Mouse (Mus musculus) neural tube, embryonic 10.5 days (tissue): ENCODE results near the gene Acad11.

Experiments used
- DNase-seq: peaks from one replicate; pipeline ENCODE4 v3.0.0-alpha.2; 2017; ENCODE audit warnings: low spot score; ENCODE audit errors: extremely low spot score

Acad11 gene

GRCm38 (mm10) chr9:104144314-104144996 is 81.3 kb downstream of the Acad11 start:
- DNase-seq = no peak

GRCm38 (mm10) chr9:104146683-104147082 is 83.5 kb downstream of the Acad11 start:
- no peak for DNase-seq

- DNase-seq = no peak
These were observed 85.8 kb downstream of the Acad11 start for GRCm38 (mm10) chr9:104148969-104149368.

- DNase-seq = no peak
These were observed 88.9 kb downstream of the Acad11 start for GRCm38 (mm10) chr9:104152121-104152520.

GRCm38 (mm10) chr9:104155100-104155715 is 92.0 kb downstream of the Acad11 start:
- DNase-seq = no peak

GRCm38 (mm10) chr9:104156506-104156905 is 93.3 kb downstream of the Acad11 start:
- DNase-seq = no peak

- DNase-seq = no peak
These were observed 94.1 kb downstream of the Acad11 start for GRCm38 (mm10) chr9:104157291-104157690.

GRCm38 (mm10) chr9:104161117-104161516 is 97.9 kb downstream of the Acad11 start:
- no peak for DNase-seq

- DNase-seq = no peak
These were observed 101.0 kb downstream of the Acad11 start for GRCm38 (mm10) chr9:104164194-104164593.

- no peak for DNase-seq
These were observed 102.7 kb downstream of the Acad11 start for GRCm38 (mm10) chr9:104165926-104166325.

GRCm38 (mm10) chr9:104169986-104170385 is 106.8 kb downstream of the Acad11 start:
- no peak for DNase-seq

- no peak for DNase-seq
These were observed 108.5 kb downstream of the Acad11 start for GRCm38 (mm10) chr9:104171651-104172050.

- no peak for DNase-seq
These were observed 109.2 kb downstream of the Acad11 start for GRCm38 (mm10) chr9:104172342-104172741.
